Mouse (Mus musculus) E14TG2a.4 (cell line): ENCODE measurements around the gene Hsd17b3.

Source experiments
- CTCF ChIP-seq: conservative IDR thresholded peaks from 2 replicates; pipeline ENCODE4 v1.5.1; 2014; ENCODE audit warnings: low read length
- NANOG ChIP-seq: IDR thresholded peaks from 2 replicates; pipeline ENCODE4 v1.6.1; 2014; ENCODE audit warnings: borderline replicate concordance, low read length, mixed read lengths
- POU5F1 ChIP-seq: IDR thresholded peaks from 2 replicates; pipeline ENCODE4 v1.6.1; 2014; ENCODE audit warnings: low read length, borderline replicate concordance

GRCm38 (mm10) chr13:64110421-64110820 lies 21.4 kb upstream of the Hsd17b3 start:
- TF ChIP-seq CTCF = no peak
- TF ChIP-seq POU5F1 = no peak
- no peak for TF ChIP-seq NANOG
